Mouse (Mus musculus) ES-E14 (cell line): Measurements from ENCODE around the gene Cd24a. TPM values are rescaled to one million over a fixed set of nuclear protein-coding genes. Genes with fewer than 3 reads are reported as not detected.
A peak's percentile ranks its signal among the peaks of the same experiment; 100 is the strongest.

ENCODE experiments used
- DNase-seq: peaks from one replicate; pipeline ENCODE4 v3.0.0-alpha.2; 2013; ENCODE audit warnings: low read depth, low spot score
- H3K27ac ChIP-seq: 2 replicates; pipeline ENCODE4 v1.5.1; 2012; ENCODE audit warnings: low read depth, mild to moderate bottlenecking, low read length, moderate library complexity, mixed read lengths; ENCODE audit not compliant: poor library complexity, insufficient read depth, severe bottlenecking
- H3K36me3 ChIP-seq: 2 replicates; pipeline ENCODE4 v1.6.1; 2012; ENCODE audit warnings: mild to moderate bottlenecking, low read length, moderate library complexity, mixed read lengths; ENCODE audit not compliant: control insufficient read depth, poor library complexity, insufficient read depth, severe bottlenecking
- H3K4me1 ChIP-seq, 2 experiments: fragments of 150-350 bp in 1 of 2; sonication (generic) in 1 of 2; 2 replicates each; pipeline ENCODE4 v1.6.1; 2012; ENCODE audit warnings: low read length in 2 of 2, mild to moderate bottlenecking in 1 of 2, mixed read lengths in 1 of 2; ENCODE audit not compliant: control insufficient read depth in 2 of 2, insufficient read depth in 2 of 2, poor library complexity in 1 of 2
- H3K4me3 ChIP-seq, 2 experiments: fragments of 150-350 bp in 1 of 2; sonication (generic) in 1 of 2; 2 replicates each; pipeline ENCODE4 v1.5.1; 2012; ENCODE audit warnings: low read length in 2 of 2, low read depth in 1 of 2, mild to moderate bottlenecking in 1 of 2, mixed read lengths in 1 of 2; ENCODE audit not compliant: insufficient read depth in 1 of 2, poor library complexity in 1 of 2, severe bottlenecking in 1 of 2
- H3K9ac ChIP-seq: 2 replicates; pipeline ENCODE4 v1.6.1; 2012; ENCODE audit warnings: low read depth, mild to moderate bottlenecking, low read length, mixed read lengths; ENCODE audit not compliant: poor library complexity, insufficient read depth, severe bottlenecking
- H3K9me3 ChIP-seq: fragments of 150-350 bp; sonication (generic); 2 replicates; pipeline ENCODE4 v1.6.1; 2012; ENCODE audit warnings: low read depth, mild to moderate bottlenecking, low read length; ENCODE audit not compliant: control insufficient read depth, insufficient read depth
- CHD2 ChIP-seq: IDR thresholded peaks from 2 replicates; pipeline ENCODE4 v1.6.1; 2014; ENCODE audit warnings: mild to moderate bottlenecking, low read depth, low read length, inconsistent platforms
- HCFC1 ChIP-seq: IDR thresholded peaks from 2 replicates; pipeline ENCODE4 v1.6.1; 2012; ENCODE audit warnings: low read length, inconsistent platforms, borderline replicate concordance; ENCODE audit not compliant: insufficient read depth
- MAFK ChIP-seq: IDR thresholded peaks from 2 replicates; pipeline ENCODE4 v1.6.1; 2014; ENCODE audit warnings: mild to moderate bottlenecking, low read depth, low read length, inconsistent platforms; ENCODE audit not compliant: insufficient read depth
- ZC3H11A ChIP-seq: IDR thresholded peaks from 2 replicates; pipeline ENCODE4 v1.6.1; 2012; ENCODE audit warnings: low read depth, mild to moderate bottlenecking, inconsistent platforms, low read length, borderline replicate concordance
- ZNF384 ChIP-seq: IDR thresholded peaks from 2 replicates; pipeline ENCODE4 v1.6.1; 2012; ENCODE audit warnings: low read depth, low read length, inconsistent platforms
- in situ Hi-C, 2 experiments: fragments of 600-800 bp; cut with MboI; formaldehyde crosslinking; loops; one replicate each; pipeline ENCODE4 v1.15.1; 2025; ENCODE audit warnings: low sequenced_read_pairs in 2 of 2, inconsistent platforms in 1 of 2; ENCODE audit not compliant: unreplicated experiment in 2 of 2
- total RNA-seq: library from RNA; depleted of rRNA; stranded (reverse); fragments of 300-350 nt; gene quantifications from 2 replicates; pipeline ENCODE4 v1.2.3, GENCODE M21; 2012

Cd24a gene
- total RNA-seq, 1 experiment = 84.4 TPM

DNA sequence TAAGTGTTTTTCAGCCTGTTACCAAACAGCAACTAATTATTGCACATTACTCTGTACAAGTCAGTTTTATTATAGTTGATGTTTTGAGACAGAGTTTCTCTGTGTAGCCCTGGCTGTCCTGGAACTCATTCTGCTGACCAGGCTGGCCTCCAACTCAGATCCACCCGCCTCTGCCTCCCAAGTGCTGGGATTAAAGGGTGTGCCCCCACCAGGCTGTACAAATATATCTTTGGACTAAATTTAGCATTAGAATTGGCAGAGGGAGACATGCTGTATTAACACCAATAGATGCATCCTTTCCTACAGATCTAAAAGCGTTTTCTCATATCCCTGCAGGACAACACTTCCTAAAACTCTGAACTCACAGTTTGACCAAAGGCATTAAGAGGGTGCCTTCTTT, 3.7 kb upstream of the Cd24a start:
- Histone ChIP-seq H3K4me3 (no peak overlapping the region), H3K9ac (no peak overlapping the region), H3K4me1 (peaks cover 0 to 2% of the 10 kb centered on the region in 2 experiments; a peak in 2 of 4 replicates), H3K27ac (no peak overlapping the region), H3K36me3 (no peaks in the 10 kb centered on the region), H3K9me3 (no peaks in the 10 kb centered on the region)
- in situ Hi-C loops = loop anchor here in 1 of 2 experiments (10.0 kb wide), 1 partner anchor 350 kb away; no protein-coding TSS in a partner anchor
- DNase-seq = no peak
- TF ChIP-seq ZC3H11A (no peak), HCFC1 (no peak), MAFK (no peak), CHD2 (no peak), ZNF384 (no peak)

DNA sequence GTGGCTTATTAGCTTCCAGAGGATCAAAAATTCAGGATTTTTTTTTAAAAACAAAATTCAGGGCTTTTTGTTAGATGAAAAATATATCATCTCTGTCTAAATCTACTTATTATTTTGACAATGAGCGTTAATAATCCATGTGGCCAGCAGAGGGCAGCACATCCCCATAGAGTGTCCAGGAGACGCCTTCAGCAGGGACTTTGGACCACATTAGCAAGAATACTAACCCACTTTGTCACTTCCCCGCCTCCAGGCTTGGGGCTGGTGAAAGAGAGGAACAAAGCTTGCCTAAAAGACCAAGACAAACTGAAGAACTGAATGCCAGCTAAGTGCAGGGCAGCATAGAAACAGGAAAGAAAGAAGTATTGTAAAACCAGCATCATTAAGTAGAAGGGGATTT, 3.1 kb upstream of the Cd24a start:
- Histone ChIP-seq H3K9me3 (no peaks in the 10 kb centered on the region), H3K4me1 (peaks cover 0 to 6% of the 10 kb centered on the region in 2 experiments; a peak in 2 of 4 replicates), H3K36me3 (no peaks in the 10 kb centered on the region), H3K9ac (no peak overlapping the region), H3K4me3 (no peak overlapping the region), H3K27ac (no peak overlapping the region)
- TF ChIP-seq CHD2 (no peak), ZC3H11A (peak; percentile 94)
- in situ Hi-C loops = loop anchor here (10.0 to 25.0 kb wide), 2 partner anchors 337 to 350 kb away; partner anchors contain the start of genes Qrsl1 (in 1 of the 2) and Rtn4ip1 (in 1 of the 2)
- peak; percentile 68 for DNase-seq

DNA sequence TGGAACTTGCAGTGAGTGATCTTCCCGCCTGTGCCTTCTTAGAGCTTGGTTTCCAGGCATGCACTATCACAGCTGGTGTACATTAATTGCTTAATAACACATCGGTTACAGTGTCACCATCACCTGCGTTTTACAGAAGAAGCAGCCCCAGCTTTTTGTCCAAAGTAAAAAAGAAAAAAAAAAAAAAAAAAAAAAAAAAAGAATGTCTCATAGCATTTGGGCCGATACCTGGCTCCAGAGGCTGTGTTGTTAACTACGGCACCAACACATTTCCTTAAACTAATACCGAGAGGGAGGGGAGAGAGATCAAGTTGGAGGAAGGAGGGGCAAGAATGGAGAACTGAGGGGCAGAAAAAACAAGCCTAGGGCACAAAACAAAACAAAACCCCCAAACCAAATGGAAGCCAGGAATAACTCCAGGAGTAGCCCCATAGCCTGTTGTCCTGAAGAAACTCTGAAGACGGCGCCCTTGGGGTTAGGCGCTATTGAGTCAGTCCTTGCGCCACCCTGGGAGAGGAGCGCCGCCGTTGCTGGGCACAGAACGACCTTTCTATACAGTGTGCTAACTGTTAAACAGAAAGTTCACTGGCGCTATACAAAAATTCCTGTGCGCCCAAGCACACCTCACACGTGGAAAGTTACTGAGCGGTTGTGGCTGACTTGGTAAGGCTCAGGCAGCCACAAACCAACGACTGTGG, 636 bp upstream of the Cd24a start:
- TF ChIP-seq MAFK (no peak), ZNF384 (0 out of 2 replicates have a peak, but pooled peaks have one; percentile 19), CHD2 (no peak), ZC3H11A (no peak)

DNA sequence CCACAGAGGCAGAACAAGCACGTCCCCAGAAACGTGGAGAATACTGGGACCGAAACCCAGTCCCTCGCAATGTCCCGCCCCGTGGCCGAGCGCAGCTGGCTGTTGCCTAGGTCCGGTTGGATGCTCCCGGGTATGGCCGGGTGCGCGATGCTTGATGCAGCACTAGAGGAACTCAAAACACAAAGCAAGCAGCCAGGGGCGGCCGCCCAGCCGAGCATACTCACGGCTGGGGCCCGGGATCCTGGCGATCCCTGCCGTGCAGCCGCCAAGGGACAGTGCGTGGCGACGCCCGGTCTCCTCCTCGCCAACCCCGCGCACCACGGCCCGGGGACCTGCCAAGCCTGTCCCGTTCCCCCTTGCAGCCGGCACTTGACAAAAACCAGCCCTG, 276 bp downstream of the Cd24a start:
- Histone ChIP-seq H3K9ac (peak overlapping the region; percentile 42), H3K27ac (no peak overlapping the region), H3K9me3 (no peaks in the 10 kb centered on the region), H3K4me1 (peaks cover 2 to 10% of the 10 kb centered on the region in 2 experiments; a peak in 3 of 4 replicates), H3K36me3 (no peaks in the 10 kb centered on the region), H3K4me3 (peak overlapping the region; percentile 68 to 89)
- in situ Hi-C loops = loop anchor here (10.0 to 25.0 kb wide), 2 partner anchors 334 to 346 kb away; partner anchors contain the start of genes Qrsl1 (in 1 of the 2) and Rtn4ip1 (in 1 of the 2)
- peak; percentile 40 for DNase-seq
- TF ChIP-seq MAFK = no peak
- no peak for TF ChIP-seq ZNF384
- no peak for TF ChIP-seq CHD2
- no peak for TF ChIP-seq ZC3H11A
- no peak for TF ChIP-seq HCFC1

More for the DNA sequence above, 636 bp upstream of the Cd24a start:
- no peak for DNase-seq
- H3K4me1 ChIP-seq = peaks cover 2 to 10% of the 10 kb centered on the region in 2 experiments; a peak in 3 of 4 replicates
- no peak overlapping the region for H3K27ac ChIP-seq
- H3K9ac ChIP-seq = no peak overlapping the region
- H3K4me3 ChIP-seq = peak overlapping the region in 1 of 2 experiments; percentile 89; a peak in 2 of 4 replicates
- H3K36me3 ChIP-seq = no peaks in the 10 kb centered on the region
- in situ Hi-C loops = loop anchor here (10.0 to 25.0 kb wide), 2 partner anchors 335 to 347 kb away; partner anchors contain the start of genes Qrsl1 (in 1 of the 2) and Rtn4ip1 (in 1 of the 2)
- H3K9me3 ChIP-seq = no peaks in the 10 kb centered on the region
